Mouse (Mus musculus) embryonic facial prominence, embryonic 15.5 days (tissue): ENCODE measurements around the gene Etv6. TPM values are rescaled to one million over a fixed set of nuclear protein-coding genes. Genes with fewer than 3 reads are reported as not detected.

ENCODE experiments used
- ATAC-seq: fragments of 200-750 bp; cut with Nextera tagmentation; 2 replicates; pipeline ENCODE4 v1.8.0; 2017; ENCODE audit warnings: low read depth, moderate TSS enrichment; ENCODE audit not compliant: insufficient number of reproducible peaks, low FRiP score, low TSS enrichment
- H3K27ac ChIP-seq: fragments of 300-500 bp; sonication (generic); replicated peaks from 2 replicates; pipeline ENCODE4 v1.5.1; 2015; ENCODE audit warnings: mild to moderate bottlenecking, inconsistent platforms
- H3K27me3 ChIP-seq: fragments of 300-500 bp; sonication (generic); 2 replicates; pipeline ENCODE4 v1.6.1; 2015; ENCODE audit warnings: inconsistent platforms
- H3K36me3 ChIP-seq: fragments of 300-500 bp; sonication (generic); 2 replicates; pipeline ENCODE4 v1.6.1; 2015; ENCODE audit warnings: mild to moderate bottlenecking, inconsistent platforms
- H3K4me1 ChIP-seq: fragments of 300-500 bp; sonication (generic); 2 replicates; pipeline ENCODE4 v1.6.1; 2015; ENCODE audit warnings: inconsistent platforms
- H3K4me2 ChIP-seq: fragments of 300-500 bp; sonication (generic); replicated peaks from 2 replicates; pipeline ENCODE4 v1.6.1; 2015; ENCODE audit warnings: mild to moderate bottlenecking, inconsistent platforms
- H3K4me3 ChIP-seq: fragments of 300-500 bp; sonication (generic); replicated peaks from 2 replicates; pipeline ENCODE4 v1.5.1; 2015; ENCODE audit warnings: mild to moderate bottlenecking, inconsistent platforms
- H3K9ac ChIP-seq: fragments of 300-500 bp; sonication (generic); 2 replicates; pipeline ENCODE4 v1.6.1; 2015; ENCODE audit warnings: inconsistent platforms
- H3K9me3 ChIP-seq: fragments of 300-500 bp; sonication (generic); replicated peaks from 2 replicates; pipeline ENCODE4 v1.6.1; 2016; ENCODE audit warnings: inconsistent platforms
- WGBS: fragments of 180-500 bp; shearing (Covaris S2); methylation state at CpG from one replicate; pipeline ENCODE4 v1.1.7; 2015; 5-methylcytosine and 5-hydroxymethylcytosine counted together
- polyA plus RNA-seq: library from polyadenylated mRNA; unstranded; fragments of >200 nt; fragmentation: Nextera tagmentation; extraction: Ambion mirVana; gene quantifications from 2 replicates; pipeline ENCODE4 v1.2.1, GENCODE M21; 2015

Etv6 gene
- polyA plus RNA-seq, 1 experiment from 2014 or later: 11.6 TPM

GRCm38 (mm10) chr6:134090875-134091274 lies 55.4 kb downstream of the Etv6 start:
- Histone ChIP-seq H3K4me2 (no peak overlapping the region), H3K9me3 (no peaks in the 10 kb centered on the region), H3K9ac (no peak overlapping the region), H3K27me3 (no peaks in the 10 kb centered on the region), H3K27ac (peak overlapping the region; percentile 55; the same call in 1 of the 2 replicates), H3K36me3 (peaks cover 5% of the 10 kb centered on the region; the same call in 1 of the 2 replicates), H3K4me3 (no peak overlapping the region), H3K4me1 (peaks cover 22% of the 10 kb centered on the region)
- 88% methylated on average over 4 of the region's 4 CpGs for WGBS
- no peak for ATAC-seq

GRCm38 (mm10) chr6:134091398-134091801 lies 55.9 kb downstream of the Etv6 start:
- no peaks in the 10 kb centered on the region for H3K27me3 ChIP-seq

GRCm38 (mm10) chr6:134094066-134094465 lies 58.6 kb downstream of the Etv6 start:
- Histone ChIP-seq H3K27me3 (no peaks in the 10 kb centered on the region), H3K4me2 (no peak overlapping the region), H3K4me3 (no peak overlapping the region), H3K27ac (no peak overlapping the region), H3K9me3 (no peaks in the 10 kb centered on the region), H3K36me3 (peaks cover 5% of the 10 kb centered on the region; the same call in 1 of the 2 replicates), H3K4me1 (peaks cover 14% of the 10 kb centered on the region), H3K9ac (no peak overlapping the region)
- 81% methylated on average over 5 of the region's 5 CpGs for WGBS
- ATAC-seq: no peak

More at GRCm38 (mm10) chr6:134091398-134091801, 55.9 kb downstream of the Etv6 start:
- peaks cover 5% of the 10 kb centered on the region; the same call in 1 of the 2 replicates for H3K36me3 ChIP-seq
- ATAC-seq: no peak
- H3K4me2 ChIP-seq: no peak overlapping the region
- peaks cover 17% of the 10 kb centered on the region for H3K4me1 ChIP-seq
- H3K9ac ChIP-seq: no peak overlapping the region
- peak overlapping the region; percentile 55; the same call in 1 of the 2 replicates for H3K27ac ChIP-seq
- WGBS: 56% methylated on average over 8 of the region's 8 CpGs
- H3K9me3 ChIP-seq: no peaks in the 10 kb centered on the region
- no peak overlapping the region for H3K4me3 ChIP-seq

- no peak overlapping the region for H3K4me2 ChIP-seq
- H3K27ac ChIP-seq: no peak overlapping the region
- H3K4me1 ChIP-seq: peaks cover 10% of the 10 kb centered on the region
- no peak for ATAC-seq
- H3K36me3 ChIP-seq: peaks cover 5% of the 10 kb centered on the region; the same call in 1 of the 2 replicates
- no peak overlapping the region for H3K9ac ChIP-seq
- 94% methylated on average over 7 of the region's 8 CpGs for WGBS
- H3K4me3 ChIP-seq: no peak overlapping the region
- no peaks in the 10 kb centered on the region for H3K9me3 ChIP-seq
- no peaks in the 10 kb centered on the region for H3K27me3 ChIP-seq
Measured at GRCm38 (mm10) chr6:134094620-134095019, 59.1 kb downstream of the Etv6 start.

- peaks cover 5% of the 10 kb centered on the region; the same call in 1 of the 2 replicates for H3K36me3 ChIP-seq
- 70% methylated on average over 4 of the region's 4 CpGs for WGBS
Measured at GRCm38 (mm10) chr6:134095582-134095981, 60.1 kb downstream of the Etv6 start.

GRCm38 (mm10) chr6:134099976-134100743 lies 64.7 kb downstream of the Etv6 start:
- Histone ChIP-seq H3K27me3 (no peaks in the 10 kb centered on the region), H3K9me3 (no peaks in the 10 kb centered on the region), H3K9ac (no peak overlapping the region), H3K4me1 (peaks cover 5% of the 10 kb centered on the region), H3K27ac (no peak overlapping the region), H3K36me3 (no peaks in the 10 kb centered on the region), H3K4me2 (no peak overlapping the region), H3K4me3 (no peak overlapping the region)
- WGBS: 81% methylated on average over 11 of the region's 11 CpGs
- ATAC-seq: no peak

More at GRCm38 (mm10) chr6:134095582-134095981, 60.1 kb downstream of the Etv6 start:
- H3K4me1 ChIP-seq: peaks cover 8% of the 10 kb centered on the region
- no peak overlapping the region for H3K9ac ChIP-seq
- H3K4me3 ChIP-seq: no peak overlapping the region
- H3K27ac ChIP-seq: no peak overlapping the region
- ATAC-seq: no peak
- H3K27me3 ChIP-seq: no peaks in the 10 kb centered on the region
- no peaks in the 10 kb centered on the region for H3K9me3 ChIP-seq
- H3K4me2 ChIP-seq: no peak overlapping the region

GRCm38 (mm10) chr6:134102396-134102795 lies 66.9 kb downstream of the Etv6 start:
- Histone ChIP-seq H3K27ac (no peak overlapping the region), H3K4me2 (no peak overlapping the region), H3K4me3 (no peak overlapping the region), H3K4me1 (peaks cover 22% of the 10 kb centered on the region), H3K9ac (no peak overlapping the region), H3K36me3 (no peaks in the 10 kb centered on the region), H3K9me3 (no peaks in the 10 kb centered on the region), H3K27me3 (no peaks in the 10 kb centered on the region)
- 88% methylated on average over 1 of the region's 1 CpGs for WGBS
- no peak for ATAC-seq

GRCm38 (mm10) chr6:134103519-134103918 lies 68.0 kb downstream of the Etv6 start:
- no peak for ATAC-seq
- H3K9ac ChIP-seq: no peak overlapping the region
- no peak overlapping the region for H3K4me3 ChIP-seq
- H3K4me2 ChIP-seq: no peak overlapping the region
- no peaks in the 10 kb centered on the region for H3K27me3 ChIP-seq
- peaks cover 22% of the 10 kb centered on the region for H3K4me1 ChIP-seq
- no peaks in the 10 kb centered on the region for H3K9me3 ChIP-seq
- WGBS: 89% methylated on average over 8 of the region's 8 CpGs
- H3K27ac ChIP-seq: no peak overlapping the region
- no peaks in the 10 kb centered on the region for H3K36me3 ChIP-seq

- WGBS: 47% methylated on average over 15 of the region's 15 CpGs
- Histone ChIP-seq H3K4me1 (peaks cover 22% of the 10 kb centered on the region), H3K27ac (0 out of 2 replicates have a peak overlapping the region, but pooled peaks have one; percentile 12), H3K9ac (no peak overlapping the region), H3K27me3 (no peaks in the 10 kb centered on the region), H3K4me2 (no peak overlapping the region), H3K36me3 (no peaks in the 10 kb centered on the region; the same call in 1 of the 2 replicates), H3K9me3 (no peaks in the 10 kb centered on the region), H3K4me3 (no peak overlapping the region)
- no peak for ATAC-seq
Measured at GRCm38 (mm10) chr6:134105514-134106201, 70.2 kb downstream of the Etv6 start.

- Histone ChIP-seq H3K9ac (no peak overlapping the region), H3K4me3 (no peak overlapping the region), H3K36me3 (no peaks in the 10 kb centered on the region; the same call in 1 of the 2 replicates), H3K27me3 (no peaks in the 10 kb centered on the region), H3K4me2 (no peak overlapping the region), H3K4me1 (peaks cover 22% of the 10 kb centered on the region), H3K27ac (no peak overlapping the region), H3K9me3 (no peaks in the 10 kb centered on the region)
- ATAC-seq: no peak
- WGBS: 81% methylated on average over 7 of the region's 7 CpGs
Measured at GRCm38 (mm10) chr6:134107696-134108095, 72.2 kb downstream of the Etv6 start.

GRCm38 (mm10) chr6:134109675-134110074 lies 74.2 kb downstream of the Etv6 start:
- Histone ChIP-seq H3K4me1 (peaks cover 22% of the 10 kb centered on the region), H3K9me3 (no peaks in the 10 kb centered on the region), H3K36me3 (no peaks in the 10 kb centered on the region; the same call in 1 of the 2 replicates), H3K4me3 (no peak overlapping the region), H3K9ac (no peak overlapping the region), H3K27ac (no peak overlapping the region), H3K4me2 (no peak overlapping the region), H3K27me3 (no peaks in the 10 kb centered on the region)
- ATAC-seq: no peak
- WGBS: 97% methylated on average over 1 of the region's 1 CpGs
